Mouse (Mus musculus) megakaryocyte, adult 5-6 weeks (primary cell): ENCODE measurements at regions not wholly inside any gene's neighbourhood (a gene's known extent, or its start where the extent isn't known, plus 50 kb on each side); places are given as distances from the start of the nearest gene placed in this dataset.

ENCODE experiments used
- ATAC-seq: 2 replicates; pipeline ENCODE4 v1.8.0; 2016; ENCODE audit warnings: mild to moderate bottlenecking, inconsistent platforms; ENCODE audit not compliant: poor library complexity, severe bottlenecking

DNA sequence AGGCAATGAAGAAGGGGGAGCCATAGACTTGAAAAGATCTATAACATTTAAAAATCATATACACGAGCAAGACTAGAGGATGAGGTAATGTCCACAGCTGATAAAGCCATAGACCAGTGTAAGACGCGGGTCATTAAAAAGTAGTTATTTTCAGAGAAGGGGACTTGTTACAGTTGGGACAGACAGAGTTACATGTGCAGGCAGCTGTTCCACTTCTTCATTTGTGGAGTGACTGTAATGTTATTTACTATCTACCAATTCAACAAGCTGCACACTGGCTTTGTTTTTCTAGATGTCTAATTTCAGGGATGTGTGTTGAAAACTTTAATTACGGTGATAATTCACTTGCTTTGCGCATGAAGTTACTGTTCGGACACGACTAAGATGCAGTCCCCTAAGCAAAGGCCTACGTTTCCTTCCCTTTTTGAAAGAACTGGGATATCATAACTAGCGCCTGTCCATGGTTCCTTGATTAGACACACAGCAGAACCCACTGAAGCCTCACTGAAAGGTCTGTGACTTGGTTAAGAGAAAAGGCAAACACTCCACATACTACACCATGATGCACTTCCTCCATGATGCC, 320.7 kb upstream of the Clint1 start:
- no peak for ATAC-seq

GRCm38 (mm10) chr11:45533402-45534056, 318.3 kb upstream of the Clint1 start:
- ATAC-seq: no peak

GRCm38 (mm10) chr11:45535501-45536025, 316.3 kb upstream of the Clint1 start:
- no peak for ATAC-seq

DNA sequence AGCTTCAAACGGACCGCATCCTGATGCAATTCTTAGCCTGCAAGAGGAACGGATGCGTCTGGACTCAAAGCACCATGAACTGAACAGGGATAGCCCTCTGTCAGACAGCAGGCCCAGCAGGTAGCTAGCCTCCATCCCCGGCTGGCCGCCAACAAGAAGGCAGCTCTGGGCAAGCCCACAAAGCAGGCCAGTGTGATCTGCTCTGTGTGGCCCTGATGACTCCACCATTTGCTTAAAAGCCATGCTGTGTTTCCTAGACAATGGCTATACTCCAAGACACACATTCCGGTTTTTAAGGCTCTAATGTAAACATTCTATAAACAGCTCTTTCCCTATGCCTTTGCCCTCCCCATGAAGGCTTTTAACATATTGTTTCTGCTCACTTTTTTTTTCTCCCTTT, 313.8 kb upstream of the Clint1 start:
- ATAC-seq: no peak

- ATAC-seq: no peak
Observed at GRCm38 (mm10) chr11:45539459-45539858, 312.4 kb upstream of the Clint1 start.

DNA sequence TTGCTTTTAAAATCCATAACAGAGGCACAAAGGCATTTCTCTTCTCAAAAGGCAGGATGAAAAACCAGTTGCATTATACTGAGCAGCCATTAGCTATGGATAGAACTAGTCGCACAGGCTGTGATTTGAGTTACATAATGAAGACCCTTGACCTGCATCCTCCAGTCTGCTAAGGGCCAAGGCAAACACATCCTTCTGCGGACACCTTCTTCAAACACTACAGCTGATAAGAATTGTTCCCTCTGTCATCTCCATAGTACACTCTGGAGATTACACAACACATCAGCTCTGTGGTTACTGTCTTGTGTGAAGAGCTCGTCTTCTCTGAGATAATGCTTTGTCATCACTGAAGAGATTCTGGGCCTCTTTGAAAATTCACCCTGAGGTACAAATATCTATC, 307.3 kb upstream of the Clint1 start:
- ATAC-seq: no peak

DNA sequence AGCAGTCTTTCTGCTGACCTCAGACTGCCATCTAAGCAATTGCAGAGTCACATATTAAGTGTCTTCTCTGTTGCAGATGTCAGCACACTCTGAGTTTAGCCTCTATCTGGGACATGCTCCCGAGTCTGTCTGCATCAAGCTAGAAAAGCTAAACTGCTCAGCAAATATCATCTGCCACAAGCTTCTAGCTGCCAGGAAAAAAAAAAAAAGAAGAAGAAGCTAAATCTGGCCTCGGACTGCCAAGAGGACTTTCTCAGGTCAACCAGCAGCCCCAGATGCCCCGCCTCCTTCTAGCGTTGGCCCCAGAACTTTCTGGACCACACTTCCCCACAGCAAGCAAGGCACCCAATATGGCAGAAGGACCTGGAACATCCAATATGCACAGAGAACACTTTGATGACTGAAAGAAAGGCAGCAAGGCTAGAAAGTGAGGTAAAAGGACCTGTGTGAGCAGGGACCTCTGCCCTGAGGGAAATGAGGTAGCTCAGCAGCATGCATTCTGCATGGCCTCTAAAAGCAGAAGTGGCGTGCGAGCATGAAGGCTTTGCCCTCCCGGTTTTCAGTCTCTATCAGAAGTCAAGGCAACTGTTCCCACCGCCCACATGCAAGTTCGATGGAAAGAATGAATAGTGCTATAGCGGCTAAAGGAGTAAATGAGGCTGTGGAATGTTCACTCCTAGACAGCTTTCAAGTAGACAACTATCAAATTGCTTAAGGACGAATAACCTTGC, 305.8 kb upstream of the Clint1 start:
- ATAC-seq: no peak

- ATAC-seq: no peak
Observed at GRCm38 (mm10) chr11:45546861-45547260, 305.0 kb upstream of the Clint1 start.

- no peak for ATAC-seq
Observed at GRCm38 (mm10) chr11:45550376-45550775, 301.5 kb upstream of the Clint1 start.

DNA sequence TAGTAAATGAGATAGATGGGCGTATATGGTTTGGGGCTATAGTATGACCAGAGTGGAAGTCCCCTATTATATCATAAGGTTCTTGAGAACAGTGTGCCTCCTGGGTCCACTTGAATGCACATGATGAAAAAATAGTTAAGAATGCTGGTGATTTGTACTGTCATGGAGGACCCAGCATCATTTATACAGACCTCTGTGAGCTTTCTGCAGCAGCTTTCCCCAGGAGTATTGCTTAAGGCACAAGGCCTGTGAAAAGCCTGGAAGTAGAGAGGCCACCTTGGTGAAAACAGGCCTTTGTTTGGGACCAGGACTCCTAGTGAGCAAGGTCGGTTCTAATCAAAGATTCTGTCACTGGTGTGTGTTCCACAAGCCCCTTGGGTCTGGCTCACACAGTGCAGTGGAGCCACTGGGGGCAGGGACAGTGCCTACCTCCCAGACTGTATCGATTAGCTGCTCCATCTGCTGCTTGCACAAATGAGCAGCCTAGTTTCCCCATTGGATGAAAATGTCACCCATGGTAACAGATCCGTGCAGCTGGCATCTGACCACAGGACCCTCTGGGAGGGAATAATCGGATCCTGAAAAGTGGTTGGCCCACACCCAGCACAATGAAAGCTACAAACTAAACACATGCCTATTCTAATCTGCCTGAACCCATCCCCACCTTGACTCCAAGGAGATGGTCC, 274.2 kb upstream of the Clint1 start:
- ATAC-seq: no peak

GRCm38 (mm10) chr11:45592335-45592734, 259.5 kb upstream of the Clint1 start:
- no peak for ATAC-seq

- no peak for ATAC-seq
Observed at GRCm38 (mm10) chr11:45592890-45593642, 258.8 kb upstream of the Clint1 start.

DNA sequence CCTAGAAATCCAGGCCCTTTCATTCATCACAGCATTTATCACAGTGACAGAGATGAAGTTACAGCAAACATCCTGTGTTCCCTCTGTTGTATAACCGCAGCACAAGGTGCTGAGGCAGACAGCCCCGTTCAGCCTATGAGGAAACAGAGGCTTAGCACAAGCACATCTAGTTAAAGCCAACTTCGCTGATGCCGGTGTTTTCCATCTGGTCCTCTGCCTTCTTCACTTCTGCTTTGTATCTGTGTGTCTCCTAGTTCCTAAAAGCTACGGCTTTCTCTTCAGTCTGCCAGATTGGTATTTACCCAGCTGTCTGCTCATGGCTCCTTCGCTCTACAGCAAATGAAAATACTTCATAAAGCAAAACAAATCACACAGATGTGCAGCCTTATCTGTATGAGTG, 256.5 kb upstream of the Clint1 start:
- ATAC-seq: no peak

GRCm38 (mm10) chr11:45621824-45622223, 230.0 kb upstream of the Clint1 start:
- no peak for ATAC-seq

GRCm38 (mm10) chr11:45622701-45623100, 229.2 kb upstream of the Clint1 start:
- ATAC-seq: no peak

DNA sequence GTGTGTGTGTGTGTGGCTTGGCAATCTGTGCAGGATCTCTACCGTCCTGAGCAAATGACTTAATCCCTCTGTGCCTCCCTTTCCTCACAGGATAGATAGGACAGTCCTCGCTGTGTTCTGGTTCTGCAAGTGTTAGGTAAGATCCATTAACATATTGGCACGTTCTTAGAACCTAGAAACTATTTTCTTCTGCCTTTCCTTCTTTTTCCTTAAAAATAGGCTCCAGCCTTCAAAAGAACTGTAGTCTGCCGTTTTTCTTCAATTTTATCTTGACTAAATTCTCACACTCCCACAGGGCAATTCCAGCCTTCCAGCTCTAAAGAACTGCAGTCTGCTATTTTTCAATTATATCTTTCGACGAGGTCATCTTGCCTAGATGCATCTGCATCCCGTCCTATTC, 227.6 kb upstream of the Clint1 start:
- no peak for ATAC-seq

GRCm38 (mm10) chr11:45629250-45629649, 222.6 kb upstream of the Clint1 start:
- ATAC-seq: no peak

DNA sequence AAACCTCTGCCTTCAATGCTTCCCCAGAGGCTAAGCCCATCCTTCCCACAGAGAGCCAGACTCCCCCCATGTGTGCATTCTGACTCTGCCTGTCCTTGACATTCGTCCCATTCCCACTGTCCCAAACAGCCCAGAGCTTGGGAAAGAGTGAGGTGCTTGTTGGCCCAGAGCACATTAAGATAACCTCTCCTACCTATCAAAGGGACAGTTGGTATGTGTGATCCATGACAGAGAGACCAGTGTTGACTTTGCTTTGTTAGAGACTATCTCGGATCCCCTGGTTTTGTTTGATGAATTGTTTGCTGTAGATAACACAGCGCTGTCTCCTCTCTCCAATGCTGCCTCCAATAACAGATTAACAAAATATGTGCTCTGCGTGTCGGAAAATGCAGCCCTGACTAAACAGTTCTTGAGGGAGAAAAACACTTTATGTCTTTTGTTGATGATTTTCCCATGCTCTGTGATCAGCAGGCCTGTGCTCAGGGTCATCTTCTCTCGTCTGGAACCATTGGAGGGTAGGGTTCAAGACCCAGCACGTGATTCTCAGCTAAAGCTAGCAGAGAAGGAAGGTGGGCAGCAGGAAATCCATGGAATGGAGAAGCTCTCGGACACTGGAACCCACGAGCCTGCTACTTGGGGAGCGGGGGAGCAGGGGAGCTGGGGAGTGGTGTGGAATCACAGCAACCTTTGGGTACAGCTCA, 217.2 kb upstream of the Clint1 start:
- ATAC-seq: no peak

DNA sequence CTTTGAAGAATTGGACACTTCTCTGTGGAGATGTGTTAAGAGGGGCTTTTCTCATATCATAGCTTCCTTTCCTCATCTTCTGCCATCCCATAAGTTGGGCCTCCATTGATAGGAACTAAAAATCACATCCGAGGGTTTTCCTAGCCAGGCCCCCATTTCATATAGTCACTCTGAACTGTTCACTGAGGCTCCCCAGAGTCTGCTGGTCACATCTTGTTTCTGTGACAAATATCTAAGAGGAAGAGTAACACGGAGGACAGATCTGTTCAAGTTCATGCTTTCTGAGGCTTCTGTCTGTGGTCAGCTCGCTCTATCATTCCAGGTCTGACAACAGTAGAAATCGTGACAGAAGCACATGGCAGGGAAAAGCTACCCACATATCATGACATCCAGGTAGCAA, 216.0 kb upstream of the Clint1 start:
- ATAC-seq: no peak

- no peak for ATAC-seq
Observed at GRCm38 (mm10) chr11:45639236-45639635, 212.6 kb upstream of the Clint1 start.
